Mouse (Mus musculus) lung, embryonic 14.5 days (tissue): Measurements from ENCODE around the gene Lars2. TPM values are rescaled to one million over a fixed set of nuclear protein-coding genes. Genes with fewer than 3 reads are reported as not detected.

Experiments used
- ATAC-seq: fragments of 200-750 bp; cut with Nextera tagmentation; 2 replicates; pipeline ENCODE4 v1.8.0; 2017; ENCODE audit warnings: mild to moderate bottlenecking, moderate TSS enrichment, moderate library complexity; ENCODE audit not compliant: insufficient read depth
- DNase-seq: peaks from one replicate; pipeline ENCODE4 v3.0.0-alpha.2; 2015
- H3K27ac ChIP-seq: fragments of 300-500 bp; sonication (generic); 2 replicates; pipeline ENCODE4 v1.5.1; 2014; ENCODE audit warnings: low read depth, mild to moderate bottlenecking, moderate library complexity
- H3K27me3 ChIP-seq: fragments of 300-500 bp; sonication (generic); 2 replicates; pipeline ENCODE4 v1.6.1; 2014; ENCODE audit warnings: low read length, control low read depth; ENCODE audit not compliant: insufficient read depth
- H3K36me3 ChIP-seq: fragments of 300-500 bp; sonication (generic); 2 replicates; pipeline ENCODE4 v1.6.1; 2014; ENCODE audit warnings: control low read depth; ENCODE audit not compliant: insufficient read depth
- H3K4me1 ChIP-seq: fragments of 300-500 bp; sonication (generic); 2 replicates; pipeline ENCODE4 v1.6.1; 2014; ENCODE audit warnings: antibody characterized with exemption, control low read depth; ENCODE audit not compliant: insufficient read depth
- H3K4me2 ChIP-seq: fragments of 300-500 bp; sonication (generic); 2 replicates; pipeline ENCODE4 v1.6.1; 2014; ENCODE audit warnings: mild to moderate bottlenecking
- H3K4me3 ChIP-seq: fragments of 300-500 bp; sonication (generic); 2 replicates; pipeline ENCODE4 v1.5.1; 2014; ENCODE audit warnings: low read depth, low read length
- H3K9ac ChIP-seq: fragments of 300-500 bp; sonication (generic); 2 replicates; pipeline ENCODE4 v1.6.1; 2014
- H3K9me3 ChIP-seq: fragments of 300-500 bp; sonication (generic); 2 replicates; pipeline ENCODE4 v1.6.1; 2016; ENCODE audit warnings: low read depth, low read length, control low read depth
- CTCF ChIP-seq: IDR thresholded peaks from 2 replicates; pipeline ENCODE4 v1.5.1; 2016; ENCODE audit warnings: antibody characterized with exemption, low read depth
- WGBS: fragments of 180-500 bp; shearing (Covaris S2); extraction: QIAGEN DNeasy Blood & Tissue Kit; methylation state at CpG from one replicate; pipeline ENCODE4 v1.1.7; 2014; 5-methylcytosine and 5-hydroxymethylcytosine counted together
- polyA plus RNA-seq: library from polyadenylated mRNA; unstranded; fragments of >200 nt; fragmentation: Nextera tagmentation; extraction: Ambion mirVana; gene quantifications from 2 replicates; pipeline ENCODE4 v1.2.1, GENCODE M21; 2014

Gene Lars2
- polyA plus RNA-seq, 1 experiment from 2014 or later: 1,263 TPM

DNA sequence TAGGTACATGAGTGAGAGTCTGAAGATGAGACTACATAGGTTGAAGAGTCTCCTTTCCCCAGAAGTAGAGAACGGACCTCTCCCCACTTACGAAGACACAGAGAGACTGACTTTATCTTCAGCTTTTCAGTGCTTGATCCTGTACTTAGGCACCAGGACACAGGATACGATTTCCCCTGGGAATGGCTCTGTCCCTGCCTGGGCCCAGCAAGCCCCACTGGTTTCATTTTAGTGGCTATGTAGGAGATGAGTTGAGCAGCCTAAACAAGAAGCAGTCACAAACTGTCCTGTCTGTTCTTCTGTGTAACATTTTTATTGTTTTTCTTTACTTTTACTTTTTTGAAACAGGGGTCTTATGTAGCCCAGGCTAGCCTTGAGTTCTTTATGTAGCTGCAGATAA is 118.1 kb downstream of the Lars2 start:
- no peak overlapping the region for H3K4me3 ChIP-seq
- H3K4me1 ChIP-seq: peaks cover 30% of the 10 kb centered on the region
- no peak for TF ChIP-seq CTCF
- WGBS: 89% methylated on average over 3 of the region's 3 CpGs
- no peak overlapping the region for H3K9ac ChIP-seq
- H3K36me3 ChIP-seq: peaks cover 65% of the 10 kb centered on the region
- H3K27me3 ChIP-seq: no peaks in the 10 kb centered on the region
- ATAC-seq (no peak), DNase-seq (no peak)
- no peak overlapping the region for H3K27ac ChIP-seq
- H3K4me2 ChIP-seq: no peak overlapping the region
- H3K9me3 ChIP-seq: no peaks in the 10 kb centered on the region

DNA sequence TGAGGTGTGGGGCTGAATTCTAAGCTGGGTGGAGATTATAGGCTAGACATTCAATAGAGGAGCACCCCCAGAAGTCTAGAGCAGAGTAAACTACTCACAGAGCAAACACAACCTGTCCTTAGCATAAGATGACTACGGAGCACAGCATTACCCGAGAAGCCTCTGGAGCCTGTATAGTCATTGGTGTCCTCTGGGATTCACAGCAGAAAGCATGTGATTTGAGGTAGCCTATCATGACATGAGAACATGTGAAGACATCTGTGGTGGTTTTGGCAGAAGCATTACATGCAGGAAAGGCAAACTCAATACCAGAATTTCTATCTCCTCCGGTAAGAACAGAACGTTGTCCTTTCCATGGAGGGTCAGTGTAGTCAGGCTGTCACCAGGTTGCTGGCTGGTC is 118.8 kb downstream of the Lars2 start:
- Histone ChIP-seq H3K36me3 (peaks cover 61% of the 10 kb centered on the region), H3K27me3 (no peaks in the 10 kb centered on the region), H3K4me2 (no peak overlapping the region)

DNA sequence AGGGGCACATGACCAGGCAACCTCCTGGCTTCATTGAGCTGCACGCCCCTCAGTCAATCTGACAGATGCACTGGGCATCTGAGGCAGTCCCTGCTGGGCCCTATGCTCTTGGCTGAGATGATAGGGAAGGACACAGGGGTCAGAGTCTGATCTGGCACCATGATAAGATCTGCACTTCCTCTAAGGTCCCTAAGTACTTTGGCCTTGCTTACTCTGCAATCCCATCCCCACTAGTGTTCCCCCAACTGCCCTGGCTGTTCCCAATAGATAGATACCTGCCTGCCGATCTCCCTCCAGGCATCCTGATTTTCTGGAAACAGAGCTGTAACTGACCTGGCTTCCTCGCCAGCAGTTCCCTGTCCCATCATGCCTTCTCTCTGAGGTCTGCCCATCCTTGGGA is 119.9 kb downstream of the Lars2 start:
- WGBS: 58% methylated on average over 3 of the region's 3 CpGs
- DNase-seq (no peak), ATAC-seq (no peak)
- Histone ChIP-seq H3K27ac (no peak overlapping the region), H3K27me3 (no peaks in the 10 kb centered on the region), H3K9me3 (no peaks in the 10 kb centered on the region), H3K9ac (no peak overlapping the region), H3K4me1 (peaks cover 23% of the 10 kb centered on the region), H3K36me3 (peaks cover 55% of the 10 kb centered on the region), H3K4me2 (no peak overlapping the region), H3K4me3 (no peak overlapping the region)
- no peak for TF ChIP-seq CTCF

More for the DNA sequence above, 118.8 kb downstream of the Lars2 start:
- Histone ChIP-seq H3K4me1 (peaks cover 25% of the 10 kb centered on the region), H3K27ac (no peak overlapping the region), H3K4me3 (no peak overlapping the region), H3K9me3 (no peaks in the 10 kb centered on the region), H3K9ac (no peak overlapping the region)
- ATAC-seq (no peak), DNase-seq (no peak)
- TF ChIP-seq CTCF: no peak
- WGBS: 81% methylated on average over 4 of the region's 4 CpGs

DNA sequence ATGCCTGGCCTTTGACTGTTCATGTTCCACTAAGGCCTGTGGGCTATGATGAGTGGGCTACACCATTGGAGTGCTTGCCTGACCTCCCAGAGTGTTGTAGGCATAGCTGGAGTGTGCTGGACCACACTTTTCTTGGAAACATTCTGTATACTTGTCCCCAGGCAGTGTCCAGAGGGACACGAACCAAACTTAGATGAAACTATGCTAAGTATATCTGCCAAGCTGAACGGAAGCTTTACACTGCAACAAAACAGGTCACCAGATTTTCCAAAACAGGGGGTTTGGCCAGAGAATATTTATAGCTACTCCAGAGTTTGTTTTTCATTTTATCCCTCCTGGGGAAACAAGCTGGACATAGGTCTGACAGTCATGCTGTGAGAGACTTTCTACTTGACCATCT is 122.3 kb downstream of the Lars2 start:
- WGBS: 72% methylated on average over 2 of the region's 2 CpGs
- H3K4me1 ChIP-seq: peaks cover 18% of the 10 kb centered on the region
- no peak overlapping the region for H3K4me2 ChIP-seq
- H3K27me3 ChIP-seq: no peaks in the 10 kb centered on the region
- no peak for DNase-seq
- no peak overlapping the region for H3K4me3 ChIP-seq
- no peak overlapping the region for H3K27ac ChIP-seq
- ATAC-seq: no peak
- H3K9ac ChIP-seq: no peak overlapping the region
- no peak for TF ChIP-seq CTCF
- no peaks in the 10 kb centered on the region for H3K9me3 ChIP-seq
- H3K36me3 ChIP-seq: peaks cover 43% of the 10 kb centered on the region

GRCm38 (mm10) chr9:123489727-123490343 is 123.1 kb downstream of the Lars2 start:
- H3K4me2 ChIP-seq: no peak overlapping the region
- no peaks in the 10 kb centered on the region for H3K9me3 ChIP-seq
- H3K36me3 ChIP-seq: peaks cover 36% of the 10 kb centered on the region
- no peak overlapping the region for H3K4me3 ChIP-seq
- TF ChIP-seq CTCF: no peak
- no peak overlapping the region for H3K27ac ChIP-seq
- H3K27me3 ChIP-seq: no peaks in the 10 kb centered on the region
- no peak overlapping the region for H3K9ac ChIP-seq
- WGBS: 51% methylated on average over 9 of the region's 9 CpGs
- peaks cover 18% of the 10 kb centered on the region for H3K4me1 ChIP-seq
- no peak for DNase-seq
- no peak for ATAC-seq

- peak overlapping the region; percentile 8; the same call in 1 of the 2 replicates for H3K27ac ChIP-seq
- H3K4me2 ChIP-seq: no peak overlapping the region
- H3K9ac ChIP-seq: no peak overlapping the region
- ATAC-seq (0 out of 2 replicates have a peak, but pooled peaks have one; percentile 13), DNase-seq (no peak)
- peaks cover 24% of the 10 kb centered on the region for H3K4me1 ChIP-seq
- WGBS: 54% methylated on average over 5 of the region's 5 CpGs
- H3K4me3 ChIP-seq: no peak overlapping the region
- TF ChIP-seq CTCF: no peak
- H3K36me3 ChIP-seq: peaks cover 27% of the 10 kb centered on the region
- H3K9me3 ChIP-seq: no peaks in the 10 kb centered on the region
- H3K27me3 ChIP-seq: no peaks in the 10 kb centered on the region
Observed at GRCm38 (mm10) chr9:123490930-123491329, 124.2 kb downstream of the Lars2 start.

DNA sequence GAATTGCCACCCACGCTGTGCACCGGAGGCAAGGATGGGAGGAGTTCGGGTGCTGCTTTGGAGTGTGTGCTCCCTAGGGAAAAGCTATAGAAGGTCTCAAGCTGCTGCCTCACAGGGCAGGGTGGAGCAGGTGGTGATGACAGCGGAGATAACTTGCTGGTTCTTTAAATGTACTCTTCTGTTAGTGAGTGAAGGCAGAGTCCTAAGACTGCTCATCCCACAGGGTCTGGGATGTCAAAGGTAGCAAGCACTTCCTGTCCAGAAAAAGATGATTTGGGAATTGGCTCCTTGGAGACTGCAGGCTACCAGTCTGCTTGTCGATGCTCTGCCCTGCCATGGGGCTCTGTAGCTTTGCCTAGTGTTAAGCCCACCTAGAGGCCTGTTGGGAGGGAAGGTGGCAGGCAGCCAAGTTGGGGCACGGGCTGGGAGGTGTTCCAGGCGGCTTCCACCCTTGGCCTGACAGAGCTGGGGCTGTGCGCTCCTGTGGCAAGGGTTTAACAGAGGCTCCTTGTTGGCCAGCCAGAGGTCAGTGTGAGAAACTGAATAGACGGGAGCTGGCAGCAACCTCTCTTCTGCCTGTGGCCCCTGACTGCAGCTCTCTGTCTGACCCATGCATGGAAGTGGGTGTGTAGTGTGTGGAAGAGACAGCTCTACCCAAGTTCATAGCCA is 125.3 kb downstream of the Lars2 start:
- H3K9me3 ChIP-seq: no peaks in the 10 kb centered on the region
- DNase-seq (peak; percentile 68), ATAC-seq (peak; percentile 68)
- H3K36me3 ChIP-seq: peaks cover 16% of the 10 kb centered on the region
- 51% methylated on average over 9 of the region's 9 CpGs for WGBS
- H3K4me3 ChIP-seq: no peak overlapping the region
- TF ChIP-seq CTCF: no peak
- H3K27me3 ChIP-seq: no peaks in the 10 kb centered on the region
- no peak overlapping the region for H3K9ac ChIP-seq
- H3K4me1 ChIP-seq: peaks cover 23% of the 10 kb centered on the region
- H3K27ac ChIP-seq: peak overlapping the region; percentile 16; the same call in 1 of the 2 replicates
- no peak overlapping the region for H3K4me2 ChIP-seq
